Mouse (Mus musculus) heart, adult 9 months (tissue): ENCODE measurements around the gene AC124108.1.

Experiments
- DNase-seq, 2 experiments: peaks; one replicate each; pipeline ENCODE4 v3.0.0; 2022; ENCODE audit warnings: low spot score in 2 of 2

The AC124108.1 gene

DNA sequence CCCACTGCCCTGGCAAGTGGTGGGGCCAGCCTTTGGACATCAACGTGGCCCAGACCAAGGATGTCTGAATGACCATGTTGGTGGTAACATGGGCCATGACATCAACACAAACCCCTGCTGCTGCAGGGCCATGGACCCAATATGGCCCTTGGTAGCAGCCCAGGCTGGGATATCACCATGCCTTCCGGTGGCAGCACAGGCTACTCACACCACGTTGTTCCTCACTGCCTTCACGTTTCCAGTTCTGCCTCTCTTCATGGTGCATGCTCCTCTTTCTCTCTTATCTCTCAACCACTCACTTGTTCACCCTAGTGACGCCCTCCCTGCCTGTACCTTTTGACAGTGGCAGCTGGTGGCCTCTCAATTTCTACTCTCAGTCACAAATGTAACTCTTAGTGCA lies 53.8 kb downstream of the AC124108.1 start:
- no peak for DNase-seq

- peak; percentile 21 to 58 for DNase-seq
Observed at GRCm38 (mm10) chr1:132246137-132246536, 54.9 kb downstream of the AC124108.1 start.

DNA sequence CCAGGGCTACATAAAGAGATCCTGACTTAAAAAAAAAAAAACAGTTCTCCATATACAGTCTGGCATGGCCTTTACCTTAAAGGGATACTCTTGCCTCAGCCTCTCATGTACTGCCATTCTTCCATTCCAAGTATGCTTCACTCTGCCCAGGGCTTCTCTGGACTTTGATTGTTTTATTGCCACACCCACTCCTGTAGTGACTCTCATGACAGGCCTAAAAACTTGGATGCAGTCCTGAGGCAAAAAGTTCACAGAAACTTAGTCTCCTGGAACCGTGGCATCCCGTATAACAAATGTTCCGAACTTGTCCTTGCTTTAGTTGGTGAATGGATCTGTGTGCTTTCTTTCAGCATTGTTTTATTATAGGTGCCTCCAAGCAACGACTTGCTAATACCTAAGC lies 55.4 kb downstream of the AC124108.1 start:
- no peak for DNase-seq

- DNase-seq, result no peak
Observed at GRCm38 (mm10) chr1:132254467-132254866, 63.2 kb downstream of the AC124108.1 start.
